Mouse (Mus musculus) kidney, embryonic 15.5 days (tissue): ENCODE results near the gene Zfp704. TPM values are rescaled to one million over a fixed set of nuclear protein-coding genes. Genes with fewer than 3 reads are reported as not detected.

Experiments
- ATAC-seq: fragments of 200-750 bp; cut with Nextera tagmentation; replicated peaks from 2 replicates; pipeline ENCODE4 v1.8.0; 2017; ENCODE audit warnings: moderate TSS enrichment; ENCODE audit not compliant: low FRiP score
- H3K27ac ChIP-seq: fragments of 300-500 bp; sonication (generic); 2 replicates; pipeline ENCODE4 v1.5.1; 2015; ENCODE audit warnings: mild to moderate bottlenecking, inconsistent platforms
- H3K27me3 ChIP-seq: fragments of 300-500 bp; sonication (generic); 2 replicates; pipeline ENCODE4 v1.6.1; 2015; ENCODE audit warnings: inconsistent platforms
- H3K36me3 ChIP-seq: fragments of 300-500 bp; sonication (generic); 2 replicates; pipeline ENCODE4 v1.6.1; 2015; ENCODE audit warnings: inconsistent platforms
- H3K4me1 ChIP-seq: fragments of 300-500 bp; sonication (generic); 2 replicates; pipeline ENCODE4 v1.6.1; 2015; ENCODE audit warnings: inconsistent platforms
- H3K4me2 ChIP-seq: fragments of 300-500 bp; sonication (generic); 2 replicates; pipeline ENCODE4 v1.6.1; 2015; ENCODE audit warnings: moderate library complexity, mild to moderate bottlenecking, inconsistent platforms
- H3K4me3 ChIP-seq: fragments of 300-500 bp; sonication (generic); replicated peaks from 2 replicates; pipeline ENCODE4 v1.5.1; 2015; ENCODE audit warnings: mild to moderate bottlenecking, inconsistent platforms
- H3K9ac ChIP-seq: fragments of 300-500 bp; sonication (generic); 2 replicates; pipeline ENCODE4 v1.6.1; 2015; ENCODE audit warnings: mild to moderate bottlenecking, inconsistent platforms
- H3K9me3 ChIP-seq: fragments of 300-500 bp; sonication (generic); replicated peaks from 2 replicates; pipeline ENCODE4 v1.6.1; 2016; ENCODE audit warnings: inconsistent platforms
- WGBS: fragments of 180-500 bp; shearing (Covaris S2); methylation state at CpG from one replicate; pipeline ENCODE4 v1.1.7; 2015; ENCODE audit warnings: mixed read lengths; 5-methylcytosine and 5-hydroxymethylcytosine counted together
- polyA plus RNA-seq: library from polyadenylated mRNA; unstranded; fragments of >200 nt; fragmentation: Nextera tagmentation; extraction: Ambion mirVana; gene quantifications from 2 replicates; pipeline ENCODE4 v1.2.1, GENCODE M21; 2015

Gene Zfp704
- polyA plus RNA-seq, 1 experiment from 2014 or later, result 12.1 TPM

- 41% methylated on average over 6 of the region's 6 CpGs for WGBS
- H3K9ac ChIP-seq, result no peak overlapping the region
- no peaks in the 10 kb centered on the region for H3K9me3 ChIP-seq
- H3K27me3 ChIP-seq, result no peaks in the 10 kb centered on the region
- H3K4me1 ChIP-seq, result peaks cover 66% of the 10 kb centered on the region
- H3K4me2 ChIP-seq, result no peak overlapping the region
- no peak overlapping the region for H3K4me3 ChIP-seq
- H3K36me3 ChIP-seq, result no peaks in the 10 kb centered on the region
- peak; percentile 59 for ATAC-seq
- H3K27ac ChIP-seq, result peak overlapping the region; percentile 49; the same call in 1 of the 2 replicates
Observed at GRCm38 (mm10) chr3:9522009-9522408, 87.9 kb downstream of the Zfp704 start.

- ATAC-seq, result no peak
- peaks cover 60% of the 10 kb centered on the region for H3K4me1 ChIP-seq
- H3K9ac ChIP-seq, result no peak overlapping the region
- peak overlapping the region; percentile 33 for H3K4me2 ChIP-seq
- no peaks in the 10 kb centered on the region for H3K36me3 ChIP-seq
- 41% methylated on average over 7 of the region's 7 CpGs for WGBS
- no peak overlapping the region for H3K4me3 ChIP-seq
- no peaks in the 10 kb centered on the region for H3K9me3 ChIP-seq
- no peaks in the 10 kb centered on the region for H3K27me3 ChIP-seq
- H3K27ac ChIP-seq, result peak overlapping the region; percentile 91
Observed at GRCm38 (mm10) chr3:9520728-9521054, 89.2 kb downstream of the Zfp704 start.

GRCm38 (mm10) chr3:9520051-9520727 is 89.7 kb downstream of the Zfp704 start:
- WGBS, result 8% methylated on average over 17 of the region's 17 CpGs
- H3K4me1 ChIP-seq, result peaks cover 60% of the 10 kb centered on the region

GRCm38 (mm10) chr3:9519491-9519890 is 90.4 kb downstream of the Zfp704 start:
- peaks cover 60% of the 10 kb centered on the region for H3K4me1 ChIP-seq

More at GRCm38 (mm10) chr3:9520051-9520727, 89.7 kb downstream of the Zfp704 start:
- Histone ChIP-seq H3K4me3 (no peak overlapping the region), H3K9me3 (no peaks in the 10 kb centered on the region), H3K27ac (peak overlapping the region; percentile 91), H3K4me2 (peak overlapping the region; percentile 33), H3K9ac (no peak overlapping the region), H3K27me3 (no peaks in the 10 kb centered on the region), H3K36me3 (no peaks in the 10 kb centered on the region)
- peak; percentile 77 for ATAC-seq

GRCm38 (mm10) chr3:9518936-9519335 is 90.9 kb downstream of the Zfp704 start:
- no peak overlapping the region for H3K4me2 ChIP-seq
- H3K9ac ChIP-seq, result no peak overlapping the region
- WGBS, result 95% methylated on average over 7 of the region's 7 CpGs
- no peaks in the 10 kb centered on the region for H3K27me3 ChIP-seq
- H3K4me3 ChIP-seq, result no peak overlapping the region
- peak overlapping the region; percentile 91; the same call in 1 of the 2 replicates for H3K27ac ChIP-seq
- ATAC-seq, result no peak
- H3K9me3 ChIP-seq, result no peaks in the 10 kb centered on the region
- H3K4me1 ChIP-seq, result peaks cover 61% of the 10 kb centered on the region
- no peaks in the 10 kb centered on the region for H3K36me3 ChIP-seq

More at GRCm38 (mm10) chr3:9519491-9519890, 90.4 kb downstream of the Zfp704 start:
- no peaks in the 10 kb centered on the region for H3K27me3 ChIP-seq
- no peaks in the 10 kb centered on the region for H3K36me3 ChIP-seq
- no peak overlapping the region for H3K4me2 ChIP-seq
- peak overlapping the region; percentile 91 for H3K27ac ChIP-seq
- no peak overlapping the region for H3K4me3 ChIP-seq
- H3K9ac ChIP-seq, result no peak overlapping the region
- WGBS, result 49% methylated on average over 4 of the region's 4 CpGs
- ATAC-seq, result no peak
- no peaks in the 10 kb centered on the region for H3K9me3 ChIP-seq

GRCm38 (mm10) chr3:9516119-9516855 is 93.6 kb downstream of the Zfp704 start:
- Histone ChIP-seq H3K4me1 (peaks cover 40% of the 10 kb centered on the region), H3K27me3 (no peaks in the 10 kb centered on the region), H3K27ac (no peak overlapping the region), H3K9ac (no peak overlapping the region), H3K36me3 (no peaks in the 10 kb centered on the region), H3K9me3 (no peaks in the 10 kb centered on the region), H3K4me3 (no peak overlapping the region), H3K4me2 (no peak overlapping the region)
- no peak for ATAC-seq
- WGBS, result 72% methylated on average over 7 of the region's 8 CpGs

- H3K27me3 ChIP-seq, result no peaks in the 10 kb centered on the region
- no peaks in the 10 kb centered on the region for H3K36me3 ChIP-seq
- no peak overlapping the region for H3K4me2 ChIP-seq
- ATAC-seq, result no peak
- no peak overlapping the region for H3K27ac ChIP-seq
- no peaks in the 10 kb centered on the region for H3K9me3 ChIP-seq
- 73% methylated on average over 8 of the region's 8 CpGs for WGBS
- H3K4me1 ChIP-seq, result peaks cover 32% of the 10 kb centered on the region
- H3K9ac ChIP-seq, result no peak overlapping the region
- H3K4me3 ChIP-seq, result no peak overlapping the region
Observed at GRCm38 (mm10) chr3:9515527-9515926, 94.4 kb downstream of the Zfp704 start.

- 69% methylated on average over 7 of the region's 7 CpGs for WGBS
- Histone ChIP-seq H3K27me3 (no peaks in the 10 kb centered on the region), H3K36me3 (no peaks in the 10 kb centered on the region), H3K9me3 (no peaks in the 10 kb centered on the region), H3K4me2 (no peak overlapping the region), H3K9ac (no peak overlapping the region), H3K27ac (no peak overlapping the region), H3K4me1 (peaks cover 14% of the 10 kb centered on the region), H3K4me3 (no peak overlapping the region)
- ATAC-seq, result no peak
Observed at GRCm38 (mm10) chr3:9513703-9514110, 96.2 kb downstream of the Zfp704 start.

GRCm38 (mm10) chr3:9512199-9512598 is 97.7 kb downstream of the Zfp704 start:
- no peak overlapping the region for H3K27ac ChIP-seq
- no peak overlapping the region for H3K4me2 ChIP-seq
- 94% methylated on average over 10 of the region's 10 CpGs for WGBS
- peaks cover 4% of the 10 kb centered on the region for H3K4me1 ChIP-seq
- H3K9ac ChIP-seq, result no peak overlapping the region
- no peaks in the 10 kb centered on the region for H3K36me3 ChIP-seq
- no peak overlapping the region for H3K4me3 ChIP-seq
- ATAC-seq, result 0 out of 2 replicates have a peak, but pooled peaks have one; percentile 9
- H3K27me3 ChIP-seq, result no peaks in the 10 kb centered on the region
- H3K9me3 ChIP-seq, result no peaks in the 10 kb centered on the region

- no peak for ATAC-seq
- WGBS, result 64% methylated on average over 6 of the region's 6 CpGs
- no peak overlapping the region for H3K4me2 ChIP-seq
- H3K9me3 ChIP-seq, result no peaks in the 10 kb centered on the region
- H3K27ac ChIP-seq, result no peak overlapping the region
- no peaks in the 10 kb centered on the region for H3K36me3 ChIP-seq
- H3K9ac ChIP-seq, result no peak overlapping the region
- peaks cover 6% of the 10 kb centered on the region for H3K4me1 ChIP-seq
- no peaks in the 10 kb centered on the region for H3K27me3 ChIP-seq
- H3K4me3 ChIP-seq, result no peak overlapping the region
Observed at GRCm38 (mm10) chr3:9505692-9506211, 104.1 kb downstream of the Zfp704 start.

GRCm38 (mm10) chr3:9504371-9504770 is 105.5 kb downstream of the Zfp704 start:
- H3K9ac ChIP-seq, result no peak overlapping the region
- H3K27ac ChIP-seq, result no peak overlapping the region
- 93% methylated on average over 4 of the region's 4 CpGs for WGBS
- H3K27me3 ChIP-seq, result no peaks in the 10 kb centered on the region
- H3K4me3 ChIP-seq, result no peak overlapping the region
- ATAC-seq, result no peak
- H3K9me3 ChIP-seq, result no peaks in the 10 kb centered on the region
- no peak overlapping the region for H3K4me2 ChIP-seq
- no peaks in the 10 kb centered on the region for H3K36me3 ChIP-seq
- H3K4me1 ChIP-seq, result peaks cover 20% of the 10 kb centered on the region

GRCm38 (mm10) chr3:9500725-9501124 is 109.2 kb downstream of the Zfp704 start:
- H3K4me1 ChIP-seq, result peaks cover 35% of the 10 kb centered on the region
- H3K27me3 ChIP-seq, result no peaks in the 10 kb centered on the region
- peak; percentile 91 for ATAC-seq
- no peaks in the 10 kb centered on the region for H3K36me3 ChIP-seq
- no peaks in the 10 kb centered on the region for H3K9me3 ChIP-seq
- no peak overlapping the region for H3K9ac ChIP-seq
- WGBS, result 12% methylated on average over 6 of the region's 6 CpGs
- peak overlapping the region; percentile 27; the same call in 1 of the 2 replicates for H3K4me2 ChIP-seq
- H3K27ac ChIP-seq, result peak overlapping the region; percentile 0; the same call in 1 of the 2 replicates
- no peak overlapping the region for H3K4me3 ChIP-seq
